ENCODE assay signal across 9 mouse cellular contexts in genomic region chr17:28879931-28880391, GRCm38 (mm10). TPM values are rescaled to one million over a fixed set of nuclear protein-coding genes. Genes with fewer than 3 reads are reported as not detected.
DNase-seq lines count a peak whose midpoint lies in the region; ATAC-seq and TF ChIP-seq lines count a peak whose summit lies in the region.
"Had no signal": no experiment of that assay in that cellular context is flagged by ENCODE, and none has a peak within 500 bp of the region (broad histone marks: within the 10 kb centered on the region; RNA-seq: fewer than 3 reads in every experiment).

No protein-coding gene starts in this region.

- H3K4me2 ChIP-seq in embryonic facial prominence, embryonic 15.5 days (replicated peaks) = peak overlapping the region; percentile 38
- H3K4me2 ChIP-seq in heart, embryonic 15.5 days = peak overlapping the region; percentile 41
- H3K4me2 ChIP-seq: liver, embryonic 15.5 days had no signal

- no peak overlapping the region; the same call in 1 of the 2 replicates for H3K4me3 ChIP-seq in embryonic facial prominence, embryonic 15.5 days (replicated peaks)
- no peak overlapping the region for H3K4me3 ChIP-seq in heart, embryonic 15.5 days
- no peak overlapping the region for H3K4me3 ChIP-seq in lung, adult 2 months (replicated peaks; ENCODE audit: extremely low read depth, low read depth, low read length)
- 0 out of 2 replicates have a peak overlapping the region, but pooled peaks have one; percentile 2 for H3K4me3 ChIP-seq in olfactory bulb, adult 2 months (ENCODE audit: insufficient read depth, low read depth, low read length)
- H3K4me3 ChIP-seq: liver, embryonic 15.5 days had no signal

- H3K27ac ChIP-seq in embryonic facial prominence, embryonic 15.5 days (replicated peaks) = no peak overlapping the region
- H3K27ac ChIP-seq in heart, embryonic 15.5 days = no peak overlapping the region
- H3K27ac ChIP-seq in olfactory bulb, adult 2 months (ENCODE audit: insufficient read depth, low read depth, low read length) = no peak overlapping the region
- H3K27ac ChIP-seq: liver, embryonic 15.5 days had no signal

- peaks cover 23% of the 10 kb centered on the region for H3K4me1 ChIP-seq in embryonic facial prominence, embryonic 15.5 days
- H3K4me1 ChIP-seq in heart, embryonic 15.5 days (replicated peaks) = peaks cover 18% of the 10 kb centered on the region
- H3K4me1 ChIP-seq in lung, adult 2 months (ENCODE audit: control insufficient read depth, insufficient read depth, low read length) = 0 out of 2 replicates have a peak, but pooled peaks cover 2% of the 10 kb centered on the region
- H3K4me1 ChIP-seq in olfactory bulb, adult 2 months (ENCODE audit: control insufficient read depth, insufficient read depth, low read length) = peaks cover 28% of the 10 kb centered on the region

- no peaks in the 10 kb centered on the region for H3K9me3 ChIP-seq in embryonic facial prominence, embryonic 15.5 days (replicated peaks)
- no peaks in the 10 kb centered on the region for H3K9me3 ChIP-seq in heart, embryonic 15.5 days (replicated peaks)
- H3K9me3 ChIP-seq: liver, embryonic 15.5 days had no signal

- TF ChIP-seq CTCF in lung, adult 2 months (IDR thresholded peaks at IDR 0.05; ENCODE audit: insufficient read depth, low read length) = peak; percentile 89
- TF ChIP-seq CTCF in olfactory bulb, adult 2 months (IDR thresholded peaks at IDR 0.05; ENCODE audit: insufficient read depth, low read depth, low read length) = peak; percentile 96

- H3K9ac ChIP-seq in embryonic facial prominence, embryonic 15.5 days = no peak overlapping the region
- H3K9ac ChIP-seq in heart, embryonic 15.5 days = no peak overlapping the region
- H3K9ac ChIP-seq: liver, embryonic 15.5 days had no signal

- 4% methylated on average over 18 of the region's 18 CpGs for WGBS in embryonic facial prominence, embryonic 15.5 days
- WGBS in heart, embryonic 15.5 days = 6% methylated on average over 18 of the region's 18 CpGs
- WGBS in lung, adult 2 months = 8% methylated on average over 18 of the region's 18 CpGs
- 7% methylated on average over 18 of the region's 18 CpGs for WGBS in olfactory bulb, adult 2 months

- ATAC-seq in embryonic facial prominence, embryonic 15.5 days (ENCODE audit: insufficient number of reproducible peaks, low FRiP score, low TSS enrichment, low read depth) = no peak
- no peak for ATAC-seq in heart, embryonic 15.5 days (replicated peaks; ENCODE audit: insufficient number of reproducible peaks, insufficient read depth, low FRiP score, low read depth)

- TF ChIP-seq POLR2A in lung, adult 2 months (IDR thresholded peaks at IDR 0.05; ENCODE audit: borderline replicate concordance, extremely low read depth, low read depth, low read length) = no peak
- TF ChIP-seq POLR2A in olfactory bulb, adult 2 months (IDR thresholded peaks at IDR 0.05; ENCODE audit: insufficient read depth, low read depth, low read length) = no peak

- H3K36me3 ChIP-seq in embryonic facial prominence, embryonic 15.5 days = no peaks in the 10 kb centered on the region
- no peaks in the 10 kb centered on the region for H3K36me3 ChIP-seq in heart, embryonic 15.5 days
- H3K36me3 ChIP-seq: liver, embryonic 15.5 days had no signal

- peak; percentile 64 to 67 for DNase-seq in CD8-positive naive resting alpha-beta T cell, adult 2 months (ENCODE audit: low read depth in 2 of 2, low spot score in 2 of 2)
- peak; percentile 50 to 52 for DNase-seq in adrenal gland, postnatal 4 days (ENCODE audit: low spot score in 2 of 2)
- peak; percentile 70 to 86 for DNase-seq in kidney, postnatal 36 days
- DNase-seq in lung, adult 2 months = peak; percentile 75
- DNase-seq in thymus, postnatal 0 days (ENCODE audit: low spot score) = peak; percentile 79

- H3K27me3 ChIP-seq in embryonic facial prominence, embryonic 15.5 days = peaks cover 5% of the 10 kb centered on the region; the same call in 1 of the 2 replicates
- peaks cover 18% of the 10 kb centered on the region for H3K27me3 ChIP-seq in heart, embryonic 15.5 days

RNA-seq across cellular contexts. Expression of gene Pnpla1, which starts 21.8 kb away (rescaled TPM):
- total RNA-seq in adrenal gland, postnatal 4 days (2021) = under 1 TPM; 0.06 to 0.11 TPM
- polyA plus RNA-seq in embryonic facial prominence, embryonic 15.5 days (2015; fragmentation: Nextera tagmentation; extraction: Ambion mirVana) = 6.7 and 7.9 TPM in 2 replicates
- not detected in 2 replicates for polyA plus RNA-seq in heart, embryonic 15.5 days (2015; fragmentation: Nextera tagmentation; extraction: Ambion mirVana)
- polyA plus RNA-seq in lung, adult 2 months (2012; rRNA removed) = 0.12 and 3.9 TPM in 2 replicates
- polyA plus RNA-seq in olfactory bulb, adult 2 months (2012; ENCODE audit: insufficient read depth, insufficient read length, low replicate concordance, missing spikeins) = not detected in 2 replicates
- 0.10 TPM in 1 of 2 replicates, not detected in the other for polyA plus RNA-seq in thymus, postnatal 0 days (2015; fragmentation: Nextera tagmentation; extraction: Ambion mirVana)

RNA-seq across cellular contexts. Expression of gene 4930539E08Rik, which starts 35.2 kb away (rescaled TPM):
- total RNA-seq in adrenal gland, postnatal 4 days (2021) = under 1 TPM; 0.11 TPM
- 0.28 and 0.45 TPM in 2 replicates for polyA plus RNA-seq in embryonic facial prominence, embryonic 15.5 days (2015; fragmentation: Nextera tagmentation; extraction: Ambion mirVana)
- polyA plus RNA-seq in heart, embryonic 15.5 days (2015; fragmentation: Nextera tagmentation; extraction: Ambion mirVana) = 0.04 and 0.30 TPM in 2 replicates
- 0.05 and 0.14 TPM in 2 replicates for polyA plus RNA-seq in lung, adult 2 months (2012; rRNA removed)
- polyA plus RNA-seq in olfactory bulb, adult 2 months (2012; ENCODE audit: insufficient read depth, insufficient read length, low replicate concordance, missing spikeins) = not detected in 2 replicates
- 1.4 and 2.2 TPM in 2 replicates for polyA plus RNA-seq in thymus, postnatal 0 days (2015; fragmentation: Nextera tagmentation; extraction: Ambion mirVana)
